Mouse (Mus musculus): ENCODE results near the gene Rex1bd. TPM values are rescaled to one million over a fixed set of nuclear protein-coding genes. Genes with fewer than 3 reads are reported as not detected.

The Rex1bd gene
- polyA plus RNA-seq, 1 experiment from 2014 or later, result 151 TPM

- peak overlapping the region; percentile 36 for H3K4me3 ChIP-seq (replicated peaks)
- no peak for ATAC-seq (ENCODE audit: insufficient number of reproducible peaks, insufficient read depth, low FRiP score, low TSS enrichment, low read depth)
- WGBS, result 1% methylated on average over 14 of the region's 14 CpGs
- H3K36me3 ChIP-seq, result no peaks in the 10 kb centered on the region
- peaks cover 81% of the 10 kb centered on the region for H3K4me1 ChIP-seq (replicated peaks)
- H3K9me3 ChIP-seq, result no peaks in the 10 kb centered on the region
- H3K27me3 ChIP-seq, result peaks cover 90% of the 10 kb centered on the region
- H3K4me2 ChIP-seq, result peak overlapping the region; percentile 93
- H3K9ac ChIP-seq (replicated peaks), result peak overlapping the region; percentile 42; the same call in 1 of the 2 replicates
- peak overlapping the region; percentile 56; the same call in 1 of the 2 replicates for H3K27ac ChIP-seq
These were observed 17.6 kb downstream of the Rex1bd start for GRCm38 (mm10) chr8:70488931-70489470.

- Histone ChIP-seq H3K4me1 (replicated peaks) (peaks cover 73% of the 10 kb centered on the region), H3K27ac (peak overlapping the region; percentile 56), H3K4me3 (replicated peaks) (peak overlapping the region; percentile 36), H3K9ac (replicated peaks) (peak overlapping the region; percentile 50; the same call in 1 of the 2 replicates), H3K27me3 (peaks cover 81% of the 10 kb centered on the region), H3K4me2 (peak overlapping the region; percentile 93), H3K36me3 (no peaks in the 10 kb centered on the region), H3K9me3 (no peaks in the 10 kb centered on the region)
- 3% methylated on average over 55 of the region's 55 CpGs for WGBS
- no peak for ATAC-seq (ENCODE audit: insufficient number of reproducible peaks, insufficient read depth, low FRiP score, low TSS enrichment, low read depth)
These were observed 18.4 kb downstream of the Rex1bd start for GRCm38 (mm10) chr8:70487993-70488796.

GRCm38 (mm10) chr8:70486941-70487520 is 19.5 kb downstream of the Rex1bd start, which contains the start of gene Tmem59l:
TSS of gene Tmem59l (minus strand) at chr8:70487358.
- peaks cover 70% of the 10 kb centered on the region for H3K27me3 ChIP-seq
- no peaks in the 10 kb centered on the region for H3K9me3 ChIP-seq
- peaks cover 63% of the 10 kb centered on the region for H3K4me1 ChIP-seq (replicated peaks)
- H3K27ac ChIP-seq, result peak within 1 kb of the TSS; percentile 56; the same call in 1 of the 2 replicates
- whole genome bisulfite sequencing, result 6% methylated on average over 33 of the region's 33 CpGs
- no peaks in the 10 kb centered on the region for H3K36me3 ChIP-seq
- no peak for ATAC-seq (ENCODE audit: insufficient number of reproducible peaks, insufficient read depth, low FRiP score, low TSS enrichment, low read depth)
- H3K4me3 ChIP-seq (replicated peaks), result peak within 1 kb of the TSS; percentile 37
- H3K4me2 ChIP-seq, result peak within 1 kb of the TSS; percentile 93
- H3K9ac ChIP-seq (replicated peaks), result peak within 1 kb of the TSS; percentile 50

GRCm38 (mm10) chr8:70486191-70486681 is 20.3 kb downstream of the Rex1bd start:
- Histone ChIP-seq H3K9me3 (no peaks in the 10 kb centered on the region), H3K4me3 (replicated peaks) (no peak overlapping the region), H3K36me3 (no peaks in the 10 kb centered on the region), H3K9ac (replicated peaks) (no peak overlapping the region; the same call in 1 of the 2 replicates), H3K27ac (no peak overlapping the region), H3K4me2 (peak overlapping the region; percentile 93), H3K4me1 (replicated peaks) (peaks cover 55% of the 10 kb centered on the region), H3K27me3 (peaks cover 62% of the 10 kb centered on the region)
- 55% methylated on average over 7 of the region's 7 CpGs for WGBS
- ATAC-seq (ENCODE audit: insufficient number of reproducible peaks, insufficient read depth, low FRiP score, low TSS enrichment, low read depth), result no peak

DNA sequence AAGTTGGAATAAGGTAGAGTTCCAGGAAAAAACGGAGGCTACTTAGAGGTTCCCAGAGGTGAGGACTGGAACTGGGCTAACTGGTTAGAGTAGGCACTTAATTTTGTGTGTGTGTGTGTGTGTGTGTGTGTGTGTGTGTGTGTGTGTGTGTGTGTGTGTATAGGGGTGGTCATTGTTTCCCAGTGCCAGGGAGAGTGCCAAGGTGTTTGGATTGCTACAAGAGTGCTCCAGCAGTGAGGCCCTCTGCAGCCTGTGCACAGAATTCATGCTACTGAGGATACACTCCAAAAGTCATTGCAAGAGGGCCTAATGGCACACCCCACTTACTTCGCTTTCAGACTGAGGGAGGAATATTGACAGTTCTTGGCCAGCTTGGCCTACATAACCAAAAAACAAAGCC is 23.6 kb downstream of the Rex1bd start:
- Histone ChIP-seq H3K36me3 (no peaks in the 10 kb centered on the region), H3K9me3 (no peaks in the 10 kb centered on the region), H3K4me2 (no peak overlapping the region), H3K9ac (replicated peaks) (no peak overlapping the region), H3K27ac (no peak overlapping the region), H3K4me1 (replicated peaks) (peaks cover 22% of the 10 kb centered on the region), H3K27me3 (peaks cover 29% of the 10 kb centered on the region), H3K4me3 (replicated peaks) (no peak overlapping the region)
- no peak for ATAC-seq (ENCODE audit: insufficient number of reproducible peaks, insufficient read depth, low FRiP score, low TSS enrichment, low read depth)
- 58% methylated on average over 2 of the region's 2 CpGs for WGBS

- Histone ChIP-seq H3K36me3 (no peaks in the 10 kb centered on the region), H3K9ac (replicated peaks) (no peak overlapping the region)
- 78% methylated on average over 3 of the region's 3 CpGs for WGBS
These were observed 24.6 kb downstream of the Rex1bd start for GRCm38 (mm10) chr8:70481908-70482307.

DNA sequence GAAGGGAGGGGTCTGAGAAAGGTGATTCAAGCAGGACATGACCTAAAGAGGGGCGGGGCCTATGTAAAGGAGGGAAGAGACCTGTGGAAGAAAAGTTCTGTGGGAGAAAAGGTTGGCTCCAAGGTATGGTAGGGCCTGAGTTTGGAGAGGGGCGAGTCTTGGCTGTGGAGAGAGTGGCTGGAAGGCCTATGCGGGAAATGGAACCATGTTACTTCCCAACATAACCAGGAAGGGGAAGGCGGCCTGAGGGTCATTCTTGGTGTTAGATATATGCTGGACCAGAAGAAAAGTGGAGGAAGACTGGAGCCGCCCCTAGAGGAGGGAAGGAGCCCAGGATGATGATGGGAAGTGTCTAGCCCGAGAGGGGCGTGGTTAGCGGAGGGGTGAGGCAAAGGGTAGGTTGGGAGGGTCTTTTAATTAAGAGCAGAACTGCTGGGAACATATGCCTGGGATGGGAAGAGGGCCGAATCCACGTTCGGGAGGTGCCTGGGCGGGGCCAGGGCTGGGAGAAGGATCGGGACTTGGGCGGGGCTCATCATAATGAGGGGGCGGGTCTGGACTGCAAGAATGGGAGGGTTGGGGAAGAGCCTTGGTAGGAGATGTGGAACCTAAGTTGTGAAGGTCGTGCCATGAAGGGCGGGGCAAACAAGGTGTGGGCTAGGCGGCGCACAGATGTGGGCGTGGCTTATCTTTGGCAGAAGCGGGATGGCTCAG is 29.1 kb downstream of the Rex1bd start:
- H3K27ac ChIP-seq, result peak overlapping the region; percentile 41

More at GRCm38 (mm10) chr8:70481908-70482307, 24.6 kb downstream of the Rex1bd start:
- no peak overlapping the region for H3K4me3 ChIP-seq (replicated peaks)
- H3K4me1 ChIP-seq (replicated peaks), result peaks cover 11% of the 10 kb centered on the region
- no peak overlapping the region for H3K4me2 ChIP-seq
- H3K9me3 ChIP-seq, result no peaks in the 10 kb centered on the region
- no peak overlapping the region for H3K27ac ChIP-seq
- ATAC-seq (ENCODE audit: insufficient number of reproducible peaks, insufficient read depth, low FRiP score, low TSS enrichment, low read depth), result no peak
- peaks cover 24% of the 10 kb centered on the region for H3K27me3 ChIP-seq

DNA sequence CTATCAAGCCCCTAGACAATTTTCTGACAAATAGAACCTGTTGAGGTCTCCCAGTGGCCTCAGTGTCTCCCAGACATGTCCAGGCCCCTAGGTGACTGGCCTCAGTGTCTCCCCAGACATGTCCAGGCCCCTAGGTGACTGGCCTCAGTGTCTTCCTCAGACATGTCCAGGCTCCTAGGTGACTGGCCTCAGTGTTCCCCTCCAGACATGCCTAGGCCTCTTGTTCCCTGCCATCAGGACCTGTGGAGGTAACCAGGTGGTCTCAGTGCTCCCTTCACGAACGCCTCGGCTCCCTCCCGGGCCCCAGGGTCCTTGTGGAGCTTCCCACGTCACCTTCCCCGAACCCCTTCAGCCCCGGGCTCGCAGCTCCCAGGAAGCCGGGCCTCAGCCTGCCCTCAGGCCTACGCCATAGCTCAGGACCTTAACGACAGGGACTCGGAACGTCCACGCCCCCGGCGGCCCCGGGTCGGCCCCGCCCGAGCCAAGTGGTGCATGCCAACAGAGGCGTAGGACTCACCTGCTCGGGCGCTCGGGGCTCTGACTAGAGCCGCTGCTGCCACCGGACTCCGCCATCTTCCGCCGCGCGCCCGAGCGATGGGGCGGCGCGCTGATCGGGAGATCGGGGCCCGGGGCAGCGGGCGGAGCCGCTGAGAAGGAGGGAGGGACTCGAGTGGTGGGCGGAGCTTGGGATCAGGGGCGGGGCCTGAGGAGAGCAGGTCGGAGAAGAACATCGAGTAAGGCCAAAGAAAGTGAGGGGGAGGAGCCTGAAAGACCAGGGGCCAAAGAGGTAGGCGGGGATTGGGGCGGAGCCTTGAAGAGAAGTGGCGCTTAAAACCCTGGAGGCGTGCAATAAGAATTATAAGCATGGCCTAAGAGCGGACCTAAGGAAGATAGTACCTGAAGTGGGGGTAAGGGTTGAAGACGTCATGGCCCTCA is 30.0 kb downstream of the Rex1bd start, which contains the start of gene Klhl26:
Gene Klhl26 (minus strand): TSS at position 636 of the 936 bp plus-strand sequence.
- Histone ChIP-seq H3K4me2 (peak within 1 kb of the TSS; percentile 92), H3K4me1 (replicated peaks) (peaks cover 9% of the 10 kb centered on the region), H3K36me3 (no peaks in the 10 kb centered on the region), H3K4me3 (replicated peaks) (peak within 1 kb of the TSS; percentile 87), H3K9ac (replicated peaks) (peak within 1 kb of the TSS; percentile 88), H3K27ac (peak within 1 kb of the TSS; percentile 80), H3K9me3 (no peaks in the 10 kb centered on the region), H3K27me3 (peaks cover 4% of the 10 kb centered on the region)
- ATAC-seq (ENCODE audit: insufficient number of reproducible peaks, insufficient read depth, low FRiP score, low TSS enrichment, low read depth), result peak; percentile 79
- under 1% methylated on average over 53 of the region's 53 CpGs for WGBS

More for the DNA sequence above, 29.1 kb downstream of the Rex1bd start:
- Histone ChIP-seq H3K4me3 (replicated peaks) (peak overlapping the region; percentile 87), H3K9ac (replicated peaks) (no peak overlapping the region), H3K27me3 (peaks cover 4% of the 10 kb centered on the region), H3K9me3 (no peaks in the 10 kb centered on the region), H3K4me1 (replicated peaks) (peaks cover 9% of the 10 kb centered on the region), H3K4me2 (peak overlapping the region; percentile 92), H3K36me3 (no peaks in the 10 kb centered on the region)
- peak; percentile 47 for ATAC-seq (ENCODE audit: insufficient number of reproducible peaks, insufficient read depth, low FRiP score, low TSS enrichment, low read depth)
- WGBS, result 2% methylated on average over 21 of the region's 21 CpGs

DNA sequence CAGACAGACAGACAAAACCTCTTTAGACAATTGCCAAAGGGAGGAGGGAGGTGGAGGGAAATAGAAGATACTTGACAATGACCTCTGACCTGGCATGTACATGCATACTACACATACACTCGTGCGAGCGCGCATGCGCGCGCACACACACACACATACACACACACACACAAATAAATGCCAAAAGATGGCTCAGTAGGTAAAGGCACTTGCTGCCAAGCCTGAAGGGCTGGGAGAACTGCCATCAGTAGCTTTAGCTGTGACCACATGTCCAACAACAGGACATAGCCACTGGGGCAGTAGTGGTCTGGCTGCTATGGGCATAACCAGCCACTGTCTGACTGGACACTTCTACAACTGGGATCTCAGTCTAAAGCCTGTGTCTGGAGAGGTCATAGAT is 34.7 kb downstream of the Rex1bd start:
- no peaks in the 10 kb centered on the region for H3K9me3 ChIP-seq
- WGBS, result 98% methylated on average over 7 of the region's 7 CpGs
- H3K36me3 ChIP-seq, result no peaks in the 10 kb centered on the region; the same call in 1 of the 2 replicates
- no peaks in the 10 kb centered on the region for H3K27me3 ChIP-seq
- no peak overlapping the region for H3K9ac ChIP-seq (replicated peaks)
- no peak overlapping the region for H3K4me2 ChIP-seq
- no peak for ATAC-seq (ENCODE audit: insufficient number of reproducible peaks, insufficient read depth, low FRiP score, low TSS enrichment, low read depth)
- peaks cover 29% of the 10 kb centered on the region for H3K4me1 ChIP-seq (replicated peaks)
- no peak overlapping the region for H3K4me3 ChIP-seq (replicated peaks)
- no peak overlapping the region for H3K27ac ChIP-seq

GRCm38 (mm10) chr8:70469938-70470337 is 36.6 kb downstream of the Rex1bd start:
- 69% methylated on average over 2 of the region's 2 CpGs for WGBS
- no peaks in the 10 kb centered on the region for H3K9me3 ChIP-seq

More at GRCm38 (mm10) chr8:70469938-70470337, 36.6 kb downstream of the Rex1bd start:
- H3K27me3 ChIP-seq, result no peaks in the 10 kb centered on the region
- ATAC-seq (ENCODE audit: insufficient number of reproducible peaks, insufficient read depth, low FRiP score, low TSS enrichment, low read depth), result 0 out of 2 replicates have a peak, but pooled peaks have one; percentile 40
- H3K4me1 ChIP-seq (replicated peaks), result peaks cover 23% of the 10 kb centered on the region
- H3K27ac ChIP-seq, result no peak overlapping the region
- no peak overlapping the region for H3K9ac ChIP-seq (replicated peaks)
- peaks cover 10% of the 10 kb centered on the region for H3K36me3 ChIP-seq
- H3K4me2 ChIP-seq, result no peak overlapping the region
- no peak overlapping the region for H3K4me3 ChIP-seq (replicated peaks)

Data from limb, embryonic 12.5 days (tissue).